Mouse (Mus musculus) gastrocnemius, postnatal 4 days (tissue): ENCODE results near the gene Snx14. TPM values are rescaled to one million over a fixed set of nuclear protein-coding genes. Genes with fewer than 3 reads are reported as not detected.

Experiments
- DNase-seq, 2 experiments: peaks; one replicate each; pipeline ENCODE4 v3.0.0; 2021 to 2022; ENCODE audit warnings: low spot score in 2 of 2, mixed read lengths in 2 of 2
- total RNA-seq, 2 experiments: library from RNA; stranded (reverse); gene quantifications; 2 replicates each; pipeline ENCODE4 v1.2.3; 2021

Gene Snx14
- total RNA-seq, 2 experiments from 2014 or later: 24.7 to 25.6 TPM

DNA sequence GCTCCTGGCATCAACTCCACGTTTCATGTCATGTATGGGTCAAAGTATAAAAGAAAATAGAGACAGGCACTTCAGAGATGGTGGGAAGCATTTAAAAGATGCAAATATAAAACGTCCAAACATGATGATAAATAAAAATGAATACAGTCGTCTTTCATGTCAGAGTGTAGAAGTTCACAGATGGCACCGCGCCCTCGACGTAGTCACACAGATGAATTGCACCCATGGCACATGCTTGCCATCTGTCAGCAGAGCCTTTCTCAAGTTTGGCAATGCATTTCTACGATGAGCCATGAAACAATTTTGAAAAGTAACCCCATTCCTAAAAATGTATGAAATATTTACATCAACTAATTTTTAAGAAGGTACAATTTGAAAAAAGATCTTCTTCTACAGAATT is 43.9 kb downstream of the Snx14 start:
- DNase-seq: no peak

DNA sequence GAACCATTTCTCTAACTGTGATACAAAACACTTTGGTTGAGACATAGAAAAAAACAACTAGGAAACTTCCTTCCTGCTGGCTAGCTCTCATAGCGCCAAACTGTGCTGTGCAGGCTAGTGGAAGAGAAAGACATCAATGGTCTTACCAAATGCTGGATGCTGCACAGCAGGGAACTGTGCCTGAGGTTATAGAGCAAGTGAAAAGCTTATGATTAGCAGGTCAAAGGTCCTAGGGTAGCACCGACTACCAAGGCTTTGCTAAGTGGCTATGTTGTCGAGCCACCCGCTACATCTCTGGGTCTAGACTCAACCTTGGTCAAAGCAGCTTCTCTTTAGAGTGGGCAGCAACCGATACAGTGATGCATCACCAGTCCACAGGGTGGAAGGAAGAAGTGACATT is 49.9 kb downstream of the Snx14 start:
- DNase-seq: no peak

DNA sequence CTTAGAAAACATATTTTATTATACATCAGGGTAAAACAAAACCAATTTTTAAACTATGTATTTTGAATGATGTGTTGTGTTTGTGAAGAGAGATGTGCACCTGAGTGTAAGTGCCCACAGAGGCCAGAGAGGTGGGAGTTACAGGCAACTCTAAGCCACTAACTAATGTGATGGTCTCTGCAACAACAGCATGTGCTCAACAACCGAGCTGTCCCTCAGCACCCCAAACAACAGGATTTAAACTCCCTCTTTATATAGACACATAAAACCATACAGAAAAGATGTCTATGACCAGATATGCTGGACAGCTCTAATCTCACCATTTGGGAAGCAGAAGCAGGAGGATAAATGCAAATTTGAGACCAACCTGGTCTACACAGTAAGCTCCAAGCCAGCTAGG is 58.2 kb downstream of the Snx14 start:
- no peak for DNase-seq

DNA sequence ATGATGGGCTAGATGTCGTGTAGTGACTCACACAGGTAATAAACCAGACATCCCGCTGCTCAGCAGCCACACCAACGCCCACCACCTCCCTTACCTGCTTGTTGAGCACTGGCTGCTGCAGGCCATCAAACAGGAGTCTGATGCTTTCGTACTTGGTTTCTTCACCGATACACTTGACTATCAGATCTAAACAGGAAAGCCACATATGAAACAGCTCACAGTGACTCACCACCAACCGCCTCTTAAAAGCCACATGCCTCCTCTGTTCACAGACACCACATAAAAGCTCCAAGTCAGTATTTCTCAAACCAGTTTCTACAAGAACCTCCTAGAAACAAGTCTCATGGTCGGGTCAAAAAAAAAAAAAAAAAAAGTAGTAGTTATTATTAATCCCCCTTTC is 58.7 kb downstream of the Snx14 start:
- no peak for DNase-seq

DNA sequence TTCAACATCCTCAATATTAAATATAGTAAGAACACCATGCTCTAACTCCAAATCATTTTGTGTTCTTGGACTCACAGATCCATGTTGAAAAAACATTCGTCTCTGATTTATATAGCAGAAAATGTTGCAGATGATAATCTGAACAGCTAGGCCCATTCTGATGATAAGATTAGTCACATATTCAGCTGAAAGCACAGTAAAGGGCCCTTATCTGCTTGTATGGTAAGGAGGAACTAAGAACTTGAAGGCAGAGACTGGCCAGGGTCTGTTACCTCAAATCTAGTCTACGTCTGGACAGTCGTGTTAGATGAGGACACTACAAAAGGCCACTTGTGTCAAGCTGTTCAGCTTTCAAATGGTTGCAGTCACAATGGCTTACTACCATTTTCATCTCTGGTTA is 59.7 kb downstream of the Snx14 start:
- no peak for DNase-seq

DNA sequence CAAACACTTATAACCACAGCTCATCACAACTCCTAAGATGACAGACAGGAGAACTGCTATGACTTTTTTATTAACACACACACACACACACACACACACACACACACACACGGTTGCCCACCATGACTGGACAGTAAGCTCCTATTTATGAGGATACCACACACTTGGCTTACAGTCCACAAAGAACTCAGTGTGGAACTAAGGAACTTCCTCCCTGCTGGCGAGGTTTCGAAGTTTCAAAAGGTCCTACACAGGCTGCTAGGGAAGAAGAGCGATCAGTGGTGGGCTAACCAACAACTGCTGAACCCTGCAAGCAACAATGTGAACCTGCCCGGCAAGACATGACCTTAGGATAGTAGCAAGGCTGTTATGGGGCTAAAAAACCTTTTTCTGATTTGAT is 61.3 kb downstream of the Snx14 start:
- DNase-seq: no peak

DNA sequence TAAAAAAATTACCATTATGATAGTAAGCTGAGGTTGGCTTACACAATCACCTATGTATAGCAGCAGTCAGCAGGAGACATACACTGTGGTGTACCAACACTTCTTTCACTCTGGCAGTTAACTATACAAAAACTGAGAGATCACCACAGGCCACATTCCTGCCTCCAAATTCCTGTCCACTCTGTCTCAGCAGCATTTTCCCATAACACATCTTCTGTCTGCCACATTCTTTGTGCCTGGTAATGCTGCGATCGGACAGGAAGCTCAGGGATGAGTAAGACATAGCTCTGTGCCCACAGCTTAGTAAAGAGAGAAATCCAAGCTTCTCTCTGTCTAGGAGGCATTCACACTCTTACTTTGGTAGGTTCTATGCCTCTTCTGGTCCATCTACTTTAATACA is 65.8 kb downstream of the Snx14 start:
- DNase-seq: no peak

DNA sequence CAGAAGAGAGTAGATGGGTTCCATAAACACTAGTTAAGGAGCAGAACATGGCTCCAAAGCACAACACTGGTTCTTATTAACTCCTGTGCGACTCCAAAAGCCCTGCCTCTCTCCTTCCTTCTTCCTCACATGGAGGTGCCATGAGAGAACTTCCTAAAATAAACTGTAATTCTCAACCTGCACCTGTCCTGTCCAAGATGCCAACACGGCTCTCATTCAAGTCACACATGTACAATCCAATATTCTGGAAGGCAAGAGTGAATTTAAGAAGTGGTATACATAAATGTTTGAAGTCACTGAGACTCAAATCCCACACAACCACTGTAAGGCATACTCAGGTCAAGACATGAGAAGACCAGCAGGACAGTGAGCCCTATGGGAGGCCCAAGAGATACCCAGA is 67.6 kb downstream of the Snx14 start:
- DNase-seq: no peak

DNA sequence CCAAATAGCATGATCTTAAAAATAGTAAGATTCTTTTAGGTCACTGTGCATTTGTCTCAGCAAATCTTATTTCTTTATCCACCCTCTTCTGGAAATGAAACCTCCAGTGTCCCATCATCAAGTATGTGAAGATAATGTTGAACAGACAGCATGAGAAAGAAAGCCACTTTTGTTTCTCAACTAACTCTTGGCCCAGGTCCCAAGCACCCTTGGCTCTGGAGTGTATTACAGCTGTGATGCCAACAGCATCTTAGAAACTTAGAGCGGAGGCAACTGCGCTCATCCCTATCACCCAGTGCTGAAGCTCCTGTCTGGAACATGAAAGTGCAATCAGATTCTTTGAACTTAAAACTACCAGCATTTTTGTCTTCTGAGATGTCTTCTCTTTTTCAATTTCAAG is 69.1 kb downstream of the Snx14 start:
- DNase-seq: no peak

DNA sequence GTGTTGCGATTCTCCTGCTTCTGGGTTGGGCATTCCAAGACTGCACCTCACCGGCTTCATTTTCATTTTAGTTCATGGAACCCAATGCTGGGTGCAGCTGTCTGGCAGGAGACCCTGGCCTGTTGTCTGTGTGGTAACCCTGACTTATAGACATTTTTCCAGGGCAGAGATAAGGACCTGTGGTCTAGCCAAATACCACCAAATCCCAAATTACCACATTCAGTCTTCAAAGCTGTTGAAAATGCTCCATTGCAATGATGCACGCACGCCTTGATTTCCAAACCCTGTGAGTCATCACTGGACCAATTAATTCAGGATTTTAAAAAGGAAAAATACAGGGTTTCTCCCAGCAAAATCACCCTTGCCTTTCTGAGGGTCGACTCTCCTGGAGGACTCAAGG is 70.3 kb downstream of the Snx14 start:
- DNase-seq: no peak

DNA sequence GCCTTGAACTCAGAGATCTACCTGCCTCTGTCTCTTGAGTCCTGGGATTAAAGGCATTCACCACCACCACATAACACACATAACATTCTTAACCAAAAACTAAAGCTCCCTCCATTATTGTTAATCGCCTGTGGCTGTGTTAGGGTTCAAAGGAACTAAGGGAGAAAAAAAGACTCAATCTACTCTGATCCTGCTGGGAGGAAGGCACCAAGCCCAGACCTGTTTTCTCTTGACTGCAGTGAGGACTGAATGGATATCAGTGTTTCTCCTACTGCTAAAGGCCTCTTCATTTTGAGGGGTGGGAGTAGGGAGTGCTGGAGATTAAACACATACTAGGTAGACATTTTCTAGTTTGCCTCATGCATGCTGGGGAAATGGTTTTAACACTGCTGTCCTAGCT is 71.0 kb downstream of the Snx14 start:
- no peak for DNase-seq

DNA sequence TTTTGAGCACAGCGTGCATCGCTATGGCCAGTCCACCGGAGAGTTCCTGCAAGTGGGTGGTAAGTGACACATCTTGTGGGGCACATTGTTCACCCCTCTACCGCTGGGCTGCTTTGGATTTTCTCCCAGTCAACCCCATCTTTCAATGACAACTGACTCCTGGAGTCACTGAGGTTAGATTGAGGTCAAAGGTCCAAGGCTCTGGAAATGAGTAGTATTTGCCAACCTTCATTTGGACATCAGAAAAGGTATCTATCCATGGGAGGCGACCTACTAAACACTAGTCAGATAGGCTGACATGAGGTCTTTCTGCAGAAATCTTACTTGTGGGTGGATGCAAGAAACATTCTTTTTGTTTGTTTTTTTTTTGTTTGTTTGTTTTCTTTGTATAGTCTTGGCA is 71.4 kb downstream of the Snx14 start:
- DNase-seq: no peak

DNA sequence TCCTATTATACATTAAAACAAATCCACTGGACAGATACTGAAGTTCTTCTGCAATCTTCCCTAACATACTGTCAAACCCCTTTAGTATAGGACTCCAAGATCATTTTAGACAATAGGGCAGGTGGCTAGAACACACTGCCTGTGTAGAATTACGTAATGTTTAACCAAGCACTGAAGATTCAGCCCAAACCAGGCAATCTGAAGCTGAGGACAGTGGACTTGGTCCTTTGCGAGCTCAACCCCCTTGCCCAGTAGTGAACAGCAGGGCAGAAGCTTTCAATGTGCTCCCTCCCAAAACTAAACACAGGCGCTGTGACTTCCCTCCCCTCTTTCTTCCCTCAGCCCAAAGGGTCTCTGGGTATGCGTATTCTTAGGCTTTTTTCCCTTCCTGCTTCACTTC is 71.9 kb downstream of the Snx14 start:
- DNase-seq: no peak

DNA sequence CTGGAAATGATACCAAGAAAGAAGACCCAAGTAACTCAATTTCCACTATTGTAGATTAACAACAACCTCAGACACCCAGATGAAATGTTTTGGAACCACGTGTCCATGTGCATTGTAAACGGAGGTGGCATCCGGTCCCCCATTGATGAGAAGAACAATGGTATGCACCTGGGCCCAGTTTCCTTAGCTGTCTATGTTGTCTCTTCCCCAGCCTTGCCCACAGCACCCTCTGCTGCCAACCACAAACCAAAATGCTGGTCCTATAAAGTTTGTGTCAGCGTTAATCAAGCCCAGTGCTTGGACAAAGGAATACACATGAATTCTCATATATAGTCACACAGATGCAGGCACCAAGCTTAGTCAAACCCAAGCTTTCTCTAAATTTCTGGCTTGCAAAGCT is 72.5 kb downstream of the Snx14 start:
- no peak for DNase-seq

DNA sequence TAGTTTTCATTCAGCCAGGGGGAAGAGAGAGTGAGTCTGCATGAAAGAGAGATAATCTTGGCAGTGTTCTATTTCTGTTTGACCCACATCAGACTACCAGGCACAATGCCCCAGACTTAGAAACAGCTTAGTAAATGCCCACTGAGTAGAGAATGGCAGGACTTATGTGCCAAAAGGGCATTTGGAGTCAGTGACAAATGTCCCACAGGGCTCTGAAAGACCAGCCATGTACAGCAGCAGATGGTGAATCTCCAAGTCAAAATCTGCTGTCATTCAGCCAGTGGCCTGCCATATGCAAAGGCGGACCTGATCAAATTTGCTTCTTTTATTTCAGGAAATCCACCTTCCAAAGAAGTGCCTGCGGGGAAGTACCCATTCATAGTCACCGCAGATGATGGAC is 75.7 kb downstream of the Snx14 start:
- no peak for DNase-seq

DNA sequence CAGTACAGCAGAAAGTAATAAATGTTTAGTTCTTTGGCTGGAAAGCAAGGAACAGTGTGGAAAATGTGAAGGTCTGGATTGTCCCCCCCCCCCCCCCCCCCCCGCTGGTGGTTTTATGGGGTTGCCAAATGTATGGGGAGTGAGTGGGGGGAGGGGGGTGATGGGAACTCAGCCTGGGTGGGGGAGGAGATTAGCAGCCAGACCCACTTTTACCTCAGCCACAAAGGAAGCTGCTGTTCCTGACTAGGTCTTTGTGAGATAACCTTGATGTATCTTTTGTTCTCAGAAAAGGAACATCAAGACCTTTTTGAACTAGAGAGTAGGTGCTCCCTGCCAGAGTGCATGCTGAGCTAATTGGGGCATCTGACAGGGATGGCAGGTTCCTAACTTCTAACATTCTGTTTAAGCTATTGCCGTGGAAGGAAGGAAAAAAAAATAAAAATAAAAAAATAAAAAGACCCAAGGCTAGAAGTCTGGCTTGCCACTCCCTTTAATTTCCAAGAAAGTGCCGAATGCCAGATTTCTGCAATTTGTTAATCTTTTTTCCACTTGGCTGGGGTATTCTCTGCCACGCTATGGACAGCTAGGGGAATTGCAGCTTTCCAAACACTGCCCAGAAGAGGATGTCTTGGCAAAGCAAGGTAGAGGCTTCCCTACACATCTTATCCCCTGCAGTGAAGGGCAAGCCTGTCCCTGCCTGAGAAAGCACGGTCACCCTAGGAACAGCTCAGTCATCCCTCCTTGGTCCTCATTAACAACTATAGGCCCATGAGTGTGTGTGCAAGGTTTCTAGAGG is 76.5 kb downstream of the Snx14 start:
- no peak for DNase-seq

DNA sequence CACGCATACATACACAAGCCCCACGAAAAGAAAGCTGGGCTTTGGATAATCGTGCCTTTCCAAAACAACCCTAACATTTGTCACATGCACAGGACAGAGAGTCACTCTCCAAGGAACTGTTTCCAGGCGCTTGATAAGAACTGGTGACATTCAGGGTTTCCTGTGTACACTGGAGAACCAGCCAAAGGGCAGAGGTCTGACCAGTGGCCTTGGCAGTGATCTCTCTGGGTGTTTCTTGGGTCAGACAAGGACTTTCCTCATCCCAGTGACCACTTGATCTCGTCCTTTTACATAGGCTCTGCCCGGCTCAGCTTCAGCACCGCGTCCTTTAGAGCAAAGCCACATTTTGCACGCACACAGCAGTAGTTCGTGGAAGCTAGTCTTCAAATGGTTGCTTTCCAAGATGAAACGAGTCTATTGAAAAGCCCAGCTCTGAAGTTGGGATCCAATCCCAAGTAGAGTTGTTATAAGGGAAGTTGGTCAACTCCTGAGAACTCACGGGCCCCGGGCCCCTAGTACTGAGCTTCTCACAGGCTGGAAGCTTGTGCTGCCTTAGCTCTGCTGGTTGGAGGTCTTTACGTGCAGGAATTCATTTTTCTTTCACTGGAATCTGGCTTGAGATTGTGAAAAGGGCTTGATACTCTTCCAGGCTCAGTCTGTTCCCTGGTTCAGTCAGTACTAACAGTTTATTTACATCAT is 77.4 kb downstream of the Snx14 start:
- DNase-seq: no peak

DNA sequence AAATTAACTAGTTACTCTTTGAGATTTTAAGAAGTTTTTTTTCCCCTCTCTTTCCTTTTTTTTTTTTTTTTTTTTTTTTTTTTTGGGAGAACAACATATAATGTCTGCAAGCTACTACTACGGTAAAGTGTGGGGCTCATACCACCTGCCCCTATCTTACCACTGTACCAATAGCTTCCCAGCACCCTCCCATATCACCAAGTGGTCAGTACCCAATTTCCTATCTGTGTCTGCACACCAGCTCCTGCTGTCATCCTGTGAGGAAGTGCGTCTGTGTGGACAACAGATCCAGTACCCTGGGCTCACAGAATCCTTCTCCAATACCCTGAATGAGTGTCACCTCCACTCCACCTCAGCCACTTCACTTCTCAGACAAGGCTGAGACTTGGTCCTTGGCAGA is 79.6 kb downstream of the Snx14 start:
- DNase-seq: no peak

DNA sequence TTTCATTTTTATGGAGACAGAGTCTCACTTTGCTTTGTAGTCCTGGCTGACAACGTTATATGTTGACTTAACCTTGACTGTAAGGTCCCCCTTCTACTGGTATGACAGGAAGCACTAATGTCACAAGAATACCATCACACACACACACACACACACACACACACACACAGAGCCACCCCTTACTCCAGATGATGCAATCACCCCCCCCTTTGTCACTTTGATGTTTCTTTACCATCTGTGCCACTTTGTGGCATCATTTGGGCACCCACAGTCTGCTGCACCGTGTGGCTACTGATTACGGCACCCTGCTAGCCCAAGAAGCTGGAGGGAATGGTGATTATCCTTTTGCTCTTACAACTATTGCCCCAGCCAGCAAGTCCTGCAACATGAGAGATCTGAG is 81.6 kb downstream of the Snx14 start:
- no peak for DNase-seq

DNA sequence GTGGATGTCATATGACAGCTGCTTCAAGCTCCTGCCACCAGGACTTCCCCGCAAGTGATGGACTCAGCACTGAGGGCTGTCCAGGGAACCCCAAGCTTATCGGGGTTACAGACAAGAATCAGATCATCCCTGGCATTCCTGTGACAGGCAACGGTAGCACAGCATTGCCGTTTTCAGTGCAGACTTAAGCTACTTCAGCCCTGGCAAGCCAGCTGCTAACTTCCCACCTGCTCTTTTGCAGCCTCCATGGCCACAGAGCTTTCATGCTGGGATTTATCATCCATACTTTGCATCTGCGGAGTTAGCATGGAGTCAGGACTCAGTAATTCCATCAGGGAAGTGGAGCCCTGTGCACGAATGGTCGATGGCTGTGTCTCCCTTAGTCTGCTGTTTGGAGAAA is 85.3 kb downstream of the Snx14 start:
- DNase-seq: no peak

DNA sequence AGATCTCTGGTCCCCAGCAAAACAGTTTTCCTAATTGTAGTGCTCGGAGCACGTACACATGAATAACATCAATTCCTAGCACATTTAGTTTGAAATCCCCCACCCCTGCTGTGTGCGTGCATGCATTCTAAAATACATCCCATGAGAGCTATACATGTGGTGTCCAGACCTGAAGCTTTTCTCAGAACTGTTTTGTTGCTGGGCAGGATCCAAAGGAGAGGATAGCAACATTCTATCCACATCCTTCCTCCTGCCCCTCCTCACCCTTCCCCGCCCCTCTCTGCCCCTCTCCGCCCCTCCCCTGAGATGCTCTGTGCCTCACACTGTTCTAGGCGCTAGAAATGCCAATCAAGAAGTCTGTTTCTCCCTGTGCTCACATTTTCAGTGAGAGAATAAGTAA is 86.0 kb downstream of the Snx14 start:
- no peak for DNase-seq

DNA sequence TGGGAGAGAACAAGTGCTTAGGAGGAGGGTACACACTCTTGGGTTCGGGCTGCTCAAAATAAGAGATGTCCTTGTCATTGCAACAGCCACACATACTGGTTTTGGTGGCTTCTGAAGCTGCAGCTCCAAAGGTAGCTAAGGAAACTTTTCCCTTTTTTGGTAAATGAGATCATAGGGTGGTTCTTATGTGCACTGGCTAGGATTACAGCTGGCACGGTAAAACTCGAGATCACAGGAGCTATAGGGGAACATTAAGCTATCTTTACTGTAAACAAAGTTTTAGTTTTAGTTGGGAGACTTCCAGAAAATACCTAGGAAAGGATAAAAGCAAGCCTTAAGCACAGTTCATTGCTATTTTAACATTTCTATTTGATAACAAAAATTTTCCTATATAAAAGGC is 87.6 kb downstream of the Snx14 start:
- no peak for DNase-seq

DNA sequence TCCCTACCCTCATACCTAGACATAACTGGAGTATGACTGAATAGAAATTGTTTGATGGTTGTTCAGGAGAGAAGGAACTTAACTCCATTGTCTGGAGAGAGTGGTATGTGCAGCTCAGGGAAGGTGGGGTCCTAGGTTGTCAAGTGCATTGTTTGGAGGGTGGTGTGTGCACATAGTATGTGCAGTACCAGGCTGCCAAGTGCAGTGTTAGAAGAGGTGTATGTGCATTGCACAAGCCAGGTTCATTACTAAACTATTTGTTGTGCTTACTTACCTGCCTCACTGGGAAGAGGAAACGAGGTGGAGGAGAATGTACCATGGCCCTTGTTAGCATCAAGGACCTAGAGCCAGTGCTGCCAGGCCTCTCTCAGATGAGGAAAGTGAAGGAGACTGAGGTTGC is 88.4 kb downstream of the Snx14 start:
- no peak for DNase-seq
